Mouse (Mus musculus) C2C12 (cell line): ENCODE measurements at regions not wholly inside any gene's neighbourhood (a gene's known extent, or its start where the extent isn't known, plus 50 kb on each side); places are given as distances from the start of the nearest gene placed in this dataset.

Experiments used
- CEBPB ChIP-seq: IDR thresholded peaks from one replicate; pipeline ENCODE4 v1.6.1; 2011; ENCODE audit warnings: low read depth, mild to moderate bottlenecking, control low read depth, moderate library complexity
- CTCF ChIP-seq: IDR thresholded peaks from one replicate; pipeline ENCODE4 v1.5.1; 2011; ENCODE audit not compliant: control insufficient read depth, insufficient read depth, insufficient read length
- FOSL1 ChIP-seq: IDR thresholded peaks from one replicate; pipeline ENCODE4 v1.8.0; 2011; ENCODE audit warnings: mild to moderate bottlenecking, low read length; ENCODE audit not compliant: poor library complexity, insufficient read depth, severe bottlenecking
- USF1 ChIP-seq: IDR thresholded peaks from one replicate; pipeline ENCODE4 v1.6.1; 2011; ENCODE audit warnings: low read depth, mild to moderate bottlenecking, control low read depth, moderate library complexity

DNA sequence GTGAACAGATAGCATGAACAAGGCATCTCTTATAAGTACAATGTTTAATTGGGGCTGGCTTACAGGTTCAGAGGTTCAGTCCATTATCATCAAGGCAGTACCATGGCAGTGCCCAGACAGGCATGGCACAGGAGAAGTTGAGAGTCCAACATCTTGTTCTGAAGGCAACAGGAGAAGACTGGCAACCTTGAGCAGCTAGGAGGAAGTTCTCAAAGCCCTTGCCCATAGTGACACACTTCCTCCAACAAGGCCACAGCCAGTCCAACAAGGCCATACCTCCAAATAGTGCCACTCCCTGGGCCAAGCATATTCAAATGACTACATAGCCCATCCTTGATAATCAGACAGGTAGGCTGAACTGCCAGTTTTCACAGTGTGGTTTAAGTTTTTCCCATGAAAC, 281.2 kb downstream of the Bcl11a start:
- TF ChIP-seq FOSL1 (no peak), USF1 (no peak), CTCF (no peak), CEBPB (no peak)
